Mouse (Mus musculus) stomach, postnatal 0 days (tissue): ENCODE results near the gene Cacna1s. TPM values are rescaled to one million over a fixed set of nuclear protein-coding genes. Genes with fewer than 3 reads are reported as not detected.

Experiments
- ATAC-seq: fragments of 200-750 bp; cut with Nextera tagmentation; 2 replicates; pipeline ENCODE4 v1.8.0; 2017; ENCODE audit not compliant: low FRiP score, low TSS enrichment
- DNase-seq: peaks from one replicate; pipeline ENCODE4 v3.0.0-alpha.2; 2016; ENCODE audit warnings: low spot score
- H3K27ac ChIP-seq: fragments of 300-500 bp; sonication (generic); replicated peaks from 2 replicates; pipeline ENCODE4 v1.5.1; 2014; ENCODE audit warnings: mild to moderate bottlenecking, control low read depth
- H3K27me3 ChIP-seq: fragments of 300-500 bp; sonication (generic); 2 replicates; pipeline ENCODE4 v1.6.1; 2014; ENCODE audit warnings: low read length; ENCODE audit not compliant: control insufficient read depth, insufficient read depth
- H3K36me3 ChIP-seq: fragments of 300-500 bp; sonication (generic); 2 replicates; pipeline ENCODE4 v1.6.1; 2014; ENCODE audit warnings: low read length, mixed read lengths; ENCODE audit not compliant: control insufficient read depth, insufficient read depth
- H3K4me1 ChIP-seq: fragments of 300-500 bp; sonication (generic); replicated peaks from 2 replicates; pipeline ENCODE4 v1.6.1; 2014; ENCODE audit warnings: antibody characterized with exemption; ENCODE audit not compliant: control insufficient read depth, insufficient read depth
- H3K4me2 ChIP-seq: fragments of 300-500 bp; sonication (generic); replicated peaks from 2 replicates; pipeline ENCODE4 v1.6.1; 2014; ENCODE audit warnings: low read depth, mild to moderate bottlenecking, control low read depth, moderate library complexity
- H3K4me3 ChIP-seq: fragments of 300-500 bp; sonication (generic); 2 replicates; pipeline ENCODE4 v1.5.1; 2014; ENCODE audit warnings: low read depth, low read length, control low read depth
- H3K9ac ChIP-seq: fragments of 300-500 bp; sonication (generic); 2 replicates; pipeline ENCODE4 v1.6.1; 2014; ENCODE audit warnings: mild to moderate bottlenecking, low read length, control low read depth, mixed read lengths
- H3K9me3 ChIP-seq: fragments of 300-500 bp; sonication (generic); 2 replicates; pipeline ENCODE4 v1.6.1; 2016; ENCODE audit warnings: low read length; ENCODE audit not compliant: control insufficient read depth
- CTCF ChIP-seq: IDR thresholded peaks from 2 replicates; pipeline ENCODE4 v1.5.1; 2016; ENCODE audit warnings: antibody characterized with exemption, low read depth, mild to moderate bottlenecking, moderate library complexity
- EP300 ChIP-seq: optimal IDR thresholded peaks from 2 replicates; pipeline ENCODE3; 2016; ENCODE audit warnings: antibody characterized with exemption
- WGBS: fragments of 180-500 bp; shearing (Covaris S2); extraction: QIAGEN DNeasy Blood & Tissue Kit; methylation state at CpG from one replicate; pipeline ENCODE4 v1.1.7; 2014; 5-methylcytosine and 5-hydroxymethylcytosine counted together
- polyA plus RNA-seq: library from polyadenylated mRNA; unstranded; fragments of >200 nt; fragmentation: Nextera tagmentation; extraction: Ambion mirVana; gene quantifications from 2 replicates; pipeline ENCODE4 v1.2.1, GENCODE M21; 2015

Cacna1s gene
- 0.18 TPM in 1 of 2 replicates, not detected in the other for polyA plus RNA-seq

DNA sequence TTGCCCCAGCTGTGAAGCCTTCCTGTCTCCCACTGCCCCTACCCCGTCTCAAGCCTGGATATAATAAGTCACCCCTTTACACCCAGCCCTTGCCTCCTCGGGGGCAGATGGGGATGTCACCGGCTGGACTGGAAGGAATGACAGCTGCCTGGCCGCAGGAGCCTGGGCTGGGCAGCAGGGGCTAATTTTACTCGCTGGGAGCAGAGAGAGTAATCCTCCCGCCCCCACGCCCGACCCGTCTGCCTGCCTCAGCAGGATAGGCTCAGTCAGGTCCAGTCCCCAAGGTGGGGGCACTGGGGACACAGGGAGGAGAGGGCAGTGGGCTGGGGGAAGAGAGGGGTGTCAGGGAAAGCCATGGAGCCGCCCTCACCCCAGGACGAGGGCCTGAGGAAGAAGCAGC lies at the start of gene Cacna1s:
Gene Cacna1s, plus strand, starts transcription at position 204 of the 400 bp plus-strand sequence.
- no peak for DNase-seq
- 62% methylated on average over 11 of the region's 11 CpGs for WGBS
- ATAC-seq, result no peak
- H3K36me3 ChIP-seq, result no peaks in the 10 kb centered on the region
- no peak within 1 kb of the TSS for H3K4me3 ChIP-seq
- no peak within 1 kb of the TSS for H3K27ac ChIP-seq
- no peaks in the 10 kb centered on the region for H3K9me3 ChIP-seq
- H3K9ac ChIP-seq, result no peak within 1 kb of the TSS
- no peaks in the 10 kb centered on the region for H3K27me3 ChIP-seq
- H3K4me2 ChIP-seq, result no peak within 1 kb of the TSS
- no peaks in the 10 kb centered on the region for H3K4me1 ChIP-seq
- TF ChIP-seq EP300, result no peak
- no peak for TF ChIP-seq CTCF

DNA sequence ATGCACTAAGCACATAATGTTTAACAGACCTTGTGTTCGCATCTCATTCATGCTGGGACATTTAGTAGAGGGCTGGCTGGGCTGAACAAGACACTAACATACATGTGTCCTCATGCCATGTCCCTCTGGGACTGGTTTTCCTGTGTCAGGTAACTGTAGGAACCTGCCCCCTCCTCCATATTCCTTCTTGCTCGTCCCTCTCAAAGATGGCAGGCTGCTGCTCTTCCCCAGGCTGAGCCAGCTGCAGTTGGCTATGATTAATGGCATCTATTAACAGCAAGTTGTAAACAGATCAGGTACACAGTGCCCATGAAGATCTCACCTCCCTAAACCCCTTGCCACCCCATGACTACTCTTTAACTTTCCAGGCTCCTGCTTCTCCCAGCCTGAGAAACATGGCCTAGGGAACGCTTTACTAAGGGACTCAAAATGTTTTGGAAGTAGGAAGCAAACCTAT lies 46.2 kb upstream of the Cacna1s start, which contains the start of gene Igfn1:
Gene Igfn1, minus strand, starts transcription at position 51 of the 457 bp plus-strand sequence.
- no peak for ATAC-seq
- no peaks in the 10 kb centered on the region for H3K36me3 ChIP-seq
- H3K27me3 ChIP-seq, result no peaks in the 10 kb centered on the region
- WGBS, result 81% methylated on average over 3 of the region's 3 CpGs
- no peaks in the 10 kb centered on the region for H3K4me1 ChIP-seq
- H3K9ac ChIP-seq, result no peak within 1 kb of the TSS
- H3K4me2 ChIP-seq, result peak within 1 kb of the TSS; percentile 87
- no peak within 1 kb of the TSS for H3K4me3 ChIP-seq
- no peaks in the 10 kb centered on the region for H3K9me3 ChIP-seq
- H3K27ac ChIP-seq, result no peak within 1 kb of the TSS
- TF ChIP-seq CTCF (no peak), EP300 (no peak)
- DNase-seq, result no peak

DNA sequence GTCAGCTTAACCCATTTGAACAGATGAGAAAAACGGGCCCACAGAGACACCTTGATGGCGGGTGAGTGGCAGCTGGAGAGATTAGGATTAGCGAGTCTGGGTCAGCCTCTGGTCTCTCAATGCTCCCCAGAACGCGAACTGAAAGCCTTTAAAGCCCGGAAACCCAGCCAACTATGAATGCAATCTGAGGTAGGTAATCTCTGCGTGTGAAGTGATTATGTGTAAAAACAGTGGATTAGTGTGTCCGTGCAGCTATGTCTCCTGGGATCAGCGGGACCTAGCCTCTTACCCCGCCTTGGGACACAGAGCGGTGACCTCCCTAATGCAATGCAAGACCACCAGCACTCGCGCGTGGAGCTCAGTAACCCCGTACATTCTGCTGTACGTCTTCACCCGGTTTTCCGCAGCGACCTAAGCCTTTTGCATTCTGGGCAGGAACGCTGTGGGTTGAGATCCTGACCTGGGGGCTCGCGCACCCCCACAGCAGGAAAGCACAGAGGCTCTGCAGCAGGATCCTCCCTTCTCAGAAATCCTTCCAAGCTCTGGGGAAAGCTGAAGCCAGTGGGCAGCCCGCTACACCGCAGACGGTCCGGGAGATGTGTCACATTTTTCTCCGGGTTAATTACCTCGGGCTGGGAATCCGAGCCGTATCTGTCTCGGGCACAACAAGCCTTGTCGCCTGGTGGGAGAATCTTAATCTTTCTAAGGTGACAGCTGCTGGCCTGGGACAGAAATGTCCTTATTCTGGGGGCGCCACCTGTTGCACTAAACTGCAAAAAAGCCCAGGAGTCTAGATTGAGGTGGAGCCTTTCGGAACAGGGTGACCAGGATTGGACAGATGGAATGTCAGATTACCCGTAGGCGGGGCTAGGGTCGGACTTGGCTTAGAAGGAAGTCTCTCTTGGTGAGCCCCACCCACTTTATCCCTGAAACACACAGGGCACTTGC lies 45.1 kb upstream of the Cacna1s start, which contains the start of gene Tmem9:
Gene Tmem9, plus strand, starts transcription at position 940 of the 948 bp plus-strand sequence.
- Histone ChIP-seq H3K4me3 (peak within 1 kb of the TSS; percentile 47), H3K9ac (peak within 1 kb of the TSS; percentile 41; the same call in 1 of the 2 replicates), H3K9me3 (no peaks in the 10 kb centered on the region), H3K4me1 (no peaks in the 10 kb centered on the region), H3K36me3 (no peaks in the 10 kb centered on the region), H3K27ac (no peak within 1 kb of the TSS), H3K27me3 (no peaks in the 10 kb centered on the region), H3K4me2 (peak within 1 kb of the TSS; percentile 87)
- DNase-seq (peak; percentile 84), ATAC-seq (peak; percentile 93)
- TF ChIP-seq EP300, result no peak
- no peak for TF ChIP-seq CTCF
- 4% methylated on average over 37 of the region's 37 CpGs for WGBS

DNA sequence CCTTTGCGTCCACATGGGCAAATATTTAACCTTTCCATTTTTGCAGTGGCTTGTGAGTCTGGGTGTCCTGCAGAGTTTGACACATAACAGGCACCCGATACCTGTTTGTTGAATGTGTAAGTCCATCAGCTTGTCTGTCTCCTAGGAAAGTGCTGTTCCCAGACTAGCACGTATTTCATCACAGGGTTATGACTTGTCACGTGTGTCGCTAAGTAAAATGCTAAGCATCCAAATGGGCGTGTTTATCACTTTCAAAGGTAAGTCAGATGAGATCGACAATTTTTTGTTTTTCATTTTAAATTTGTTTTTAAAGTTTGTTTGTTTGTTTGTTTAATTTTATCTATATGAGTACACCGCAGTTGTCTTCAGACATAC lies 44.4 kb upstream of the Cacna1s start:
- no peaks in the 10 kb centered on the region for H3K27me3 ChIP-seq
- peak overlapping the region; percentile 87 for H3K4me2 ChIP-seq
- no peak for DNase-seq
- no peak; the same call in 1 of the 2 replicates for ATAC-seq
- no peaks in the 10 kb centered on the region for H3K36me3 ChIP-seq
- no peaks in the 10 kb centered on the region for H3K4me1 ChIP-seq
- peak overlapping the region; percentile 47 for H3K4me3 ChIP-seq
- no peak overlapping the region for H3K9ac ChIP-seq
- H3K9me3 ChIP-seq, result no peaks in the 10 kb centered on the region
- 15% methylated on average over 8 of the region's 8 CpGs for WGBS
- no peak for TF ChIP-seq CTCF
- TF ChIP-seq EP300, result no peak
- H3K27ac ChIP-seq, result no peak overlapping the region

DNA sequence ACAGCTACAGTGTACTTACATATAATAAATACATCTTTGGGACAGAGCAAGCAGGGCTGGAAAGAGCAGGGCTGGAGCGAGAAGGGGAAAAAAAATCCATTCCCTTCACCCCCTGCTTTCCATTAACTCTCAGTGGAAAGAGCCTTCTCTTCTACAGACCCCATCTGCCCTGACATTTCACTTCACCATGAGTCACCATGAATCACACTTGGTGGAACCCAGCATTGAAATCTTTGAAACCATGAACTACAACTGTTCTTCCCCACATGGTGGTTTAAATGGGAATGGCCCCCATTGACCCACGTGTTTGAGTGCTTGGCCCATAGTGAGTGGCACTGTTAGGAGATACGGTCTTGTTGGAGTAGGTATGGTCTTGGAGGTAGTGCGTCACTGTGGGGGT lies 42.3 kb upstream of the Cacna1s start:
- H3K9me3 ChIP-seq, result no peaks in the 10 kb centered on the region
- H3K4me1 ChIP-seq, result no peaks in the 10 kb centered on the region
- no peak overlapping the region for H3K4me3 ChIP-seq
- 94% methylated on average over 4 of the region's 4 CpGs for WGBS
- H3K4me2 ChIP-seq, result no peak overlapping the region
- no peak overlapping the region for H3K9ac ChIP-seq
- no peaks in the 10 kb centered on the region for H3K36me3 ChIP-seq
- H3K27me3 ChIP-seq, result no peaks in the 10 kb centered on the region
- no peak for TF ChIP-seq CTCF
- TF ChIP-seq EP300, result no peak
- ATAC-seq (no peak), DNase-seq (no peak)
- H3K27ac ChIP-seq, result no peak overlapping the region

DNA sequence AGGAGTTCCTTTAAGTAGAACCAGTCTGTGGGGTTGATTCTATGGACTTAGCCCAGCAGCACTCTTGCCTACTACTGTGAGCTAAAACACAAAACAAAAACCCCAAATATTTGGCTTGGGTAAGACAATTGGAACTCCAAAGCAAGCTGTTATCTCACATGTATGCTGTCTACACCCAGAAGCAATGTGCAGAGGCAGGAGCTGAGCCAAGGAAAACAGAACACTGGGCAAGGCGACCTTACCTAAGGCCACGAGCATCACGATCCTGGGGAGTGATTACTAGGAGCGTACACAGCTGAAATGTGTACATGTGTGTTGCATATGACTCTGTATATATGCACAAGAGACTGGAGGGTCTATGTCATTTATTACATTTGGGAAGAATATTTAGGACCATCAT lies 39.0 kb upstream of the Cacna1s start:
- Histone ChIP-seq H3K27me3 (no peaks in the 10 kb centered on the region), H3K4me3 (no peak overlapping the region), H3K27ac (no peak overlapping the region), H3K4me1 (no peaks in the 10 kb centered on the region), H3K9me3 (no peaks in the 10 kb centered on the region), H3K36me3 (no peaks in the 10 kb centered on the region), H3K4me2 (no peak overlapping the region), H3K9ac (no peak overlapping the region)
- TF ChIP-seq CTCF (no peak), EP300 (no peak)
- DNase-seq (no peak), ATAC-seq (no peak)
- WGBS, result 59% methylated on average over 4 of the region's 4 CpGs
